Mouse (Mus musculus) E14TG2a.4 (cell line): ENCODE measurements around the gene Dennd4c.

Source experiments
- H3K27me3 ChIP-seq: 2 replicates; pipeline ENCODE4 v1.6.1; 2014; ENCODE audit warnings: low read length, control low read depth; ENCODE audit not compliant: insufficient read depth
- H3K36me3 ChIP-seq: 2 replicates; pipeline ENCODE4 v1.6.1; 2014; ENCODE audit warnings: low read length, control low read depth; ENCODE audit not compliant: insufficient read depth
- H3K4me1 ChIP-seq: replicated peaks from 2 replicates; pipeline ENCODE4 v1.6.1; 2014; ENCODE audit warnings: low read depth, low read length, control low read depth
- H3K4me3 ChIP-seq: replicated peaks from 2 replicates; pipeline ENCODE4 v1.5.1; 2014; ENCODE audit warnings: mild to moderate bottlenecking, low read length
- H3K9me3 ChIP-seq: 2 replicates; pipeline ENCODE4 v1.6.1; 2014; ENCODE audit warnings: low read length, control low read depth
- CTCF ChIP-seq: conservative IDR thresholded peaks from 2 replicates; pipeline ENCODE4 v1.5.1; 2014; ENCODE audit warnings: low read length
- NANOG ChIP-seq: IDR thresholded peaks from 2 replicates; pipeline ENCODE4 v1.6.1; 2014; ENCODE audit warnings: borderline replicate concordance, low read length, mixed read lengths
- POU5F1 ChIP-seq: IDR thresholded peaks from 2 replicates; pipeline ENCODE4 v1.6.1; 2014; ENCODE audit warnings: low read length, borderline replicate concordance

Dennd4c gene

DNA sequence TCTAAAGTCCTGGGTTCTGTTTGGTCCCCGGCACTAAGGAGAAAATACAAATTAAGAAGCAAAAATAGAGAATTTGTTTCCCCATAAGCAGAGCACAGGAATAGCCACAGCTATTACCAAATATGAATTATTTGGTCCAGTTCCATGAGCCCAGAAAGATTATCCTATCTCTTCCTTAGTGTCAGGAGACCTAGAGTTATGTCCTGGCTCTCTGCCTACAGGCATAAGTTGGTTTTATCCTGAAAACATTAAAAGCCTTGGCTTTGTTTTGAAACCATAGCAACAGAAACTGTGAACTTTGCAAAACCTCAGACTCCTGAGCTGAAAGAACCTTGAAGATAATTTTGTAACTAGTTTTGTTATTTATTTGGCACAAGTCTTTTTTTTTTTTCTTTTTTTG, 31.2 kb upstream of the Dennd4c start:
- Histone ChIP-seq H3K36me3 (no peaks in the 10 kb centered on the region), H3K27me3 (no peaks in the 10 kb centered on the region), H3K4me3 (no peak overlapping the region), H3K4me1 (peaks cover 12% of the 10 kb centered on the region), H3K9me3 (no peaks in the 10 kb centered on the region)
- TF ChIP-seq POU5F1 (no peak), CTCF (no peak), NANOG (no peak)

DNA sequence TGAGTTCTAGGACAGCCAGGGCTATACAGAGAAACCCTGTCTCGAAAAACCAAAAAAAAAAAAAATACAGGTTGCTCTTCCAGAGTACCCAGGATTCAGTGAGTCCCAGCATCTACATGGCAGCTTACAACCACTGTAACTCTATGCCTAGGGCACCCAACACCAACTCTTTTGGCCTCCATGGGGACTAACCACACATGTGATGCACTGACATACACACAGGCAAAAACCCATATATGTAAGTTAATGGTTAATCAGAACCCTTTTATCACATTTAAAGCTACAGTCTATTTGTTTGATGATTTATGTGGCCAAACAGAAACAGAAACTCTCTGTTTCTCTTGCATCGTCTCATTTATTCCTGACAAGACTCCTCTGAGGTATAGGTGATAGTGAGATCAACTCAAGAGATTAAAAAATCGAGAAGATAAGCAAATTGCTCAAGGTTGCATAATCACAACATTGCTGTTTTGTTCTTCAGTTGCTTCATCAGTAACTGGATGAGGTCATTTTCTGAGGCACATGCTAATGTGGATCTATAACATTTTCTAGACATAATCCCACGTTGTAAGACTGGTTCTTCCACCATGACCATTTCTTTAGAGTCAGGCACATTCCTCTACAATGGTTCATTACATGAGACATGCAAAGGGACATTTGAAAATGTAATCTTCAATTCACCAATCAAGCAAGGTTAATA, 29.3 kb upstream of the Dennd4c start:
- TF ChIP-seq NANOG (no peak), CTCF (no peak), POU5F1 (no peak)
- no peaks in the 10 kb centered on the region for H3K4me1 ChIP-seq
- H3K9me3 ChIP-seq, result no peaks in the 10 kb centered on the region
- no peak overlapping the region for H3K4me3 ChIP-seq
- no peaks in the 10 kb centered on the region for H3K36me3 ChIP-seq
- H3K27me3 ChIP-seq, result no peaks in the 10 kb centered on the region

DNA sequence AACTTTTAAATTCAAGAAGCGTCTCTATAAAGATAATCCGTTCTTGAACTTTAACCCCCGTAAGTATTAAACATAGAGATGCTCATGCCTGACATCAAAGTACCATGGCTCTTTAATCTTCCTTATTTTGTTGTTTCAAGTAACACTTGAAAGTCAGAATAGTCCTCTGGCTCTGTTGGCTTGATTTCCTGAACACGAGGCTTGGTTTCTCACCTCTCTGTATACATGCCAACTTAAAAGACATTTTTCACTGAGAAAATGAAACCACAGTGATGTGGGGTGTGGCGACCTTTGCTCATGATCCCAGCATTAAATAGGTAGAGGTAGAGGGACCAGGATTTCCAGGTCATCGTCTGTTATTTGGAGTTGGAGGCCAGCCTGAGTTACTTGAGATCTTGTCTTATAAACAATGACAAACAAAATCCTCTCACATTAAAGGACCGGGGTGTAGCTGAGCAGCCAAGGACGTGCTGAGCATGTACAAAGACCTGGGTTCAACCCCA, 26.4 kb upstream of the Dennd4c start:
- Histone ChIP-seq H3K27me3 (no peaks in the 10 kb centered on the region), H3K4me1 (peaks cover 15% of the 10 kb centered on the region)
- no peak for TF ChIP-seq POU5F1
- TF ChIP-seq NANOG, result no peak
- TF ChIP-seq CTCF, result no peak

DNA sequence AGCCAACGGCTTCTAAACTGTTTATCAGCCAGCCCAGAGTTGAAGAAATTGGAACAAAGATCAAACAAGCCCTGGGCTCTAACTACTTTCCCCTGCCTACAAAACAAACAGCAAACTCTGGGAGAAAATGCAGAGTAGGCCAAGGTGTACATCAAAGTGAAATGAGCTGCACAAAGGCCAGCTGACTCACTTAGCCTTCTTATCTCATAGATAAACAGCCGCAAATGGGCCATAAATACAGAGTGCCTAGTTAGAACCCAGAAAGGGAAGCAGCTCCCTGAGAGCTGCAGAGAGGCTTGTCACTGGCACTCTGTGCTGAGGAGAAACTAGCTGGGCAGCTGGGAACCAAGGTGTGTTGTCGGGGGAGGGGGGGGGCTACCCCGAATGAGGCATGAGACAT, 23.2 kb upstream of the Dennd4c start:
- no peaks in the 10 kb centered on the region for H3K36me3 ChIP-seq
- peaks cover 15% of the 10 kb centered on the region for H3K4me1 ChIP-seq
- no peak for TF ChIP-seq NANOG
- TF ChIP-seq CTCF, result no peak
- no peak for TF ChIP-seq POU5F1
- no peaks in the 10 kb centered on the region for H3K9me3 ChIP-seq
- no peak overlapping the region for H3K4me3 ChIP-seq
- no peaks in the 10 kb centered on the region for H3K27me3 ChIP-seq

More for the DNA sequence above, 26.4 kb upstream of the Dennd4c start:
- H3K36me3 ChIP-seq, result no peaks in the 10 kb centered on the region
- H3K9me3 ChIP-seq, result no peaks in the 10 kb centered on the region
- no peak overlapping the region for H3K4me3 ChIP-seq

DNA sequence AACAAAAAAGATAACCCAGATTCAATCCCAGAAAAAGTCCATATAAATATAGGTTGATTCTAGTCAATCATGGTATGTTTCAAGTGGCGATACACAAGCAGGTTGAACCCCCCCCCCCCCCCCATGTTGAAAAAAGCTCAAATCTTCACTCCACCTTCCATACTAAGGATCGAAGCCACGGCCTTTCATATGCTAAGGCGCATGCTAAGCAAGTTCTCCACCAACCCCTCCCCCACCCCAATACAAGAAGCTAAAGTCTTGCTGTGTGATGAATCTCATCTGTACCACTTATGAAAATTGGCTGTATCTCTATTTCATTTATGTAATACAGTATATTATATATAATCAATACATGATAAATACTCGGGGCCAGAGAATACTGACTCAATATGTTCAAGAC, 22.2 kb upstream of the Dennd4c start:
- H3K36me3 ChIP-seq, result no peaks in the 10 kb centered on the region
- H3K9me3 ChIP-seq, result no peaks in the 10 kb centered on the region
- TF ChIP-seq POU5F1, result 0 out of 2 replicates have a peak, but pooled peaks have one; percentile 37
- TF ChIP-seq NANOG, result no peak
- TF ChIP-seq CTCF, result no peak
- no peaks in the 10 kb centered on the region for H3K27me3 ChIP-seq
- no peak overlapping the region for H3K4me3 ChIP-seq
- H3K4me1 ChIP-seq, result peaks cover 15% of the 10 kb centered on the region

DNA sequence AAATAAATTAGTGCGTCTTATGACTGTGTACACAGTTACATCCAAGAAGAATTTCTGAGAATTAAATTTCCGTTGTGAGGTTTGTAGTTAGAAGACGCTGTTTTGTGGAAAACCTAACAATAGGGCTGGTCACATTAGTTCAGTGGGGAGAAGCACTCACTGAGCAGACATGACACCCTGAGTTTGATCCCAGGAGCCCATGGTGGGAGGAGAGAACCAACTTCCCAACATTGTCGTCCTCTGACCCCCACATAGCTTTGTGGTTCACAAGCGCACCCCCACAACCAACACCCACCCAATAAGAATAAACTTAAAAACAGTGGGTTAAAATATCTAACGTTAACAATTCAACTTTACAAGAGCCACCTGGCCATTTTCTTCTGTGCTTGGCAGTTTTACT, 18.5 kb upstream of the Dennd4c start:
- TF ChIP-seq NANOG (no peak), CTCF (no peak), POU5F1 (no peak)
- H3K9me3 ChIP-seq, result peaks cover 9% of the 10 kb centered on the region
- H3K4me3 ChIP-seq, result no peak overlapping the region
- no peaks in the 10 kb centered on the region for H3K36me3 ChIP-seq
- peaks cover 18% of the 10 kb centered on the region for H3K4me1 ChIP-seq
- H3K27me3 ChIP-seq, result no peaks in the 10 kb centered on the region

DNA sequence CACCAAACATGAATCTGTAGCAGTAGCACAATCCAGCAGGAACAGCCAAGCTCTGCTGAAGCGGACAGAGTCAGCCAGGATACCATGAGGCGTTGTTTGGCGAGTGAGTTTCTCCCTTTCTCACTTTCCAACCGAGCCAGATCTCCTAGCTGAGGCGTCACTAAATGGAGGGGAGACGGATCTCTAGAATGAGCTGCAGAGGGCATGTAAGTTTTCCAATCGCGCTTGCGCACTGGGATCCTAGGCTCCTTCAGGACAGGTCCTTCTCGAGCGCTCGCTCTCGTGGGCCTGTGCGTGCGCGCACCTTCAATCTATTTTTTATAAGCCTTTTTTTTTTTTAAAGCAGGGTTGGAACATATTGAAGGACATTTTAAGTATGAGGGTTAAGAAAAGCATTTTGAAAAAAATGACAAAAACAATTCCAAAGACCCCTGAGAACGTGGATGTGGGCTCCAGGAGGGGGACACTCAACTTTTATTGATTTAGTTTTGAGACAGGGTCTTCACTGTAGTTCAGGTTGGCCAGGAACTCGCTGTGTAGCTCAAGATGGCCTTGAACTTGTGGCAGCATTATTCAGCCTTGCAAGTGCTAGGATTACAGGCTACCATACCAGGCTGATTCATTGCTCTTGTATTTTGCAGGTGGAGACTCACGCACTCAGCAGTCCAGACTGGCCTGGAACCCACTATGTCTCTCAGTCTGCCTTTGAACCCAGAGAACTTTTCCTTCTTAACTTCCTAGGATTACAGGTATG, 14.1 kb upstream of the Dennd4c start:
- Histone ChIP-seq H3K4me1 (peaks cover 4% of the 10 kb centered on the region; the same call in 1 of the 2 replicates), H3K36me3 (no peaks in the 10 kb centered on the region), H3K27me3 (no peaks in the 10 kb centered on the region), H3K4me3 (0 out of 2 replicates have a peak overlapping the region, but pooled peaks have one; percentile 7), H3K9me3 (peaks cover 9% of the 10 kb centered on the region)
- TF ChIP-seq POU5F1 (no peak), NANOG (no peak), CTCF (no peak)

DNA sequence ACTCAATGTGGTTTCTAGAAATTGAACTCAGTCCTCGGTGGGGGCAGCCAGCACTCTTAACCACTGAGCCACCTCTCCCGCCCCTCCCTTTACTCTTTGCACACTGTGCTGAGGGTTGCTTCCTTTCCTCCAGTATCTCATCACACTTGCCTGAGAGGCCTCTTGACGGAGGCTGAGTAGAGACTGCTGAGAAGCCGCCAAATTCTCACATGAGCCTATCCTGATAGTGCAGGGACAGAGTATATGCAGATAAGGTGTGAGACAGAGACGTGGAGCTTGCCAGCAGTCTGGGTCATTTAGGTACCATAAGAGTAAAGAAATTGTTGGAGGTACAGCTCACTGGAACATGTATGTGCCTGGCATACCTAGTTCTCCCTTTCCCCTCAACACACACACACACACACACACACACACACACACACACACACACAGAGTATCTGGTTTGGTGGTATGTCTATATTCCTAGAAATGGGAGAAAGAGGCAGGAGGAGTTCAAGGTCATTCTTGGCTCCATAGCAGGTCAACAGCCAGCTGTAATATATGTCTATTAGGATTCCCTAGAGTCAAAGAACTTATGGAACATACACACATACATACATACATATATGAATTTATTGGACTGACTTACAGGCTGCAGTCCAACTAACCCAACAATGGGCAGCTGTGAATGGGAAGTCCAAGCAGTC, 8.9 kb upstream of the Dennd4c start:
- Histone ChIP-seq H3K4me1 (peaks cover 21% of the 10 kb centered on the region), H3K36me3 (no peaks in the 10 kb centered on the region), H3K9me3 (0 out of 2 replicates have a peak, but pooled peaks cover 4% of the 10 kb centered on the region), H3K27me3 (no peaks in the 10 kb centered on the region), H3K4me3 (no peak overlapping the region)
- TF ChIP-seq CTCF (no peak), POU5F1 (no peak), NANOG (no peak)
